Mouse (Mus musculus) left cerebral cortex, postnatal 10 days (tissue): Measurements from ENCODE around the gene Pde9a. TPM values are rescaled to one million over a fixed set of nuclear protein-coding genes. Genes with fewer than 3 reads are reported as not detected.

Source experiments
- DNase-seq, 2 experiments: peaks; one replicate each; pipeline ENCODE4 v3.0.0; 2021 to 2022; ENCODE audit warnings: low spot score in 2 of 2, mixed read lengths in 1 of 2; ENCODE audit errors: extremely low spot score in 1 of 2
- intact Hi-C: fragments of 180-260 bp; cut with DNase I; formaldehyde crosslinking; loops from one replicate; pipeline ENCODE4 v1.15.1; 2025
- total RNA-seq, 2 experiments: library from RNA; stranded (reverse); gene quantifications; 2 replicates each; pipeline ENCODE4 v1.2.3; 2021

The Pde9a gene
- total RNA-seq, 2 experiments from 2014 or later = 32.8 to 41.4 TPM

DNA sequence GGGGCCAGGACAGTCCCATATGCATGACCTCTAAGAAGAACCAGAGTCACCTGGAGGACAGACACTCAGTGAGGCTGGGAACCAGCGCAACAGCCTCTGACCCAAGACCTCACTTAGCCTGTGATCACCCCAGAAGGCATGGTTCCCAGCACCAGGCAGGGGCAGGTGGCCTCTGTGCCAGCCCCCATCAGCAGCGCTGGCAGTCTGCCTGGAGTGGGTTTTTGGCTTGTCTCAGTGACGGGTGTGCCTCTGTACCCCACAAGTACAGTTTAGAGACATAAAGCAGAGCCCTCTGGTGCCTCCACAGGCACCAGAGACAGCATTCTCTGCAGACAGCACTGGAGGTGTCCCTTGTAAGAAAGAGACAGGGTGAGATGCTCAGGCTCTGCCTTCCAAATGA lies 64.2 kb downstream of the Pde9a start:
- intact Hi-C loops = no loop called here
- peak; percentile 20 to 61 for DNase-seq

DNA sequence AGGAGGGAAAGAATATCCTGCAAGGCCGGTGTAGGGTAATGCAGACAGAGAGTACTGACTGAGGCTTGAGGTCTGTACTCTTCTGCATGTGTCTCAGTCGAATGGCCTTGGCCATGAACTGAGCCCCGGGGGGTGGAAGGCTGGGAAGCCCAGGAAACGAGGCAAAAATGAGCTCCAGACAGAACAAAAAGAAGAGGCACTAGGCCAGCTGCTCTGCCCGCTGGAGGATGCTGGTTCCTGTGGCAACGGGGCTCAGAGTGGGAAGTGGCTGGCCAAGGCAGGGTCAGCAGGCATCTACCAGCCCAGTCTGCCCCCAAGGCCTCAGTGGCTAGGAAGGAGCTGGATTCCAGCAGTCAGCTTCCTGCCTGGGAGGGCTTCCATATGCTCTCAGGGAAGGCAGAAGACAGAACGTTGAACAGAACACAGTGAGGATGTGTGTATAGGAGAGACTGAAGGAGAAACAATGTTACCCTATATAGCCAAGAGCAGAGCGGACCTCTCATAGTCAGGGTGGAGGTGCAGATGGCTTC lies 65.2 kb downstream of the Pde9a start:
- intact Hi-C loops = no loop called here
- DNase-seq = peak; percentile 64 to 72

DNA sequence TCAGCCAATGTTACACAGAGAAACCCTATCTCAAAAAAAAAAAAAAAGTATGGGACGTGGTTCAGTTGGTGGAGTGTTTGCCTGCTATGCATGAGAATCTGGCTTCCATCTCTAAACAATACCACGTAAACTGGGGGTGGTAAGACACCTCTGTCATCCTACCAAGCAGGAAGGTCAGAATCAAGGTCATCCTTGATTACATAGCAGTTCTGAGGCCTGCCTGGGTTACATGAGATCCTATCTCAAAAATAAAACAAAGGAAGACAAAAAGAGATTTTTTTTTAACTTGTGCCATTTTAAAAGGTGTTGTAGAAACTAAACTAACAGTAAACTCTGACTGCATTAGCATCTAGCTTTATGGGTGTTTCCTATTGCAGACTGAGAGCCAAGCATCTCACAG lies 66.8 kb downstream of the Pde9a start:
- intact Hi-C loops = no loop called here
- DNase-seq = no peak

DNA sequence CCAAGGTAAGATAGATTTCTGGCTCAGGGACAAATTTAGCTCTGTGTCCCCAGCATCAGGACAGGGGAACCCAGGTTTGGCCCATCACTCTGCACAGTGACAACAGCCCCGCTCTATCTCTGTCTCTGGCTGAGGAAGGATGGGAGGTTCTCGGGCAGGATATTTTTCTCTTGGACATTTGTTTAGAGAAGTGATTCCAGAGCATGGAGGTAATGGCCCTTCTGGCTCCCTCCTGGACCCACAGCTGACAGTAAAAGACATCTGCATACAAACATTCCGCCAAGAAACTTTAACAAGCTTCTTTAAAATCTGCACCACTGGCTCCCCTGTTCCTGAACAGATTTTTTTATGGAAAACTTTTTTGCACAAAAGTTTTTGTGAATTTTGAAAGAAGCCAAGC lies 67.5 kb downstream of the Pde9a start:
- intact Hi-C loops = no loop called here
- DNase-seq = no peak

DNA sequence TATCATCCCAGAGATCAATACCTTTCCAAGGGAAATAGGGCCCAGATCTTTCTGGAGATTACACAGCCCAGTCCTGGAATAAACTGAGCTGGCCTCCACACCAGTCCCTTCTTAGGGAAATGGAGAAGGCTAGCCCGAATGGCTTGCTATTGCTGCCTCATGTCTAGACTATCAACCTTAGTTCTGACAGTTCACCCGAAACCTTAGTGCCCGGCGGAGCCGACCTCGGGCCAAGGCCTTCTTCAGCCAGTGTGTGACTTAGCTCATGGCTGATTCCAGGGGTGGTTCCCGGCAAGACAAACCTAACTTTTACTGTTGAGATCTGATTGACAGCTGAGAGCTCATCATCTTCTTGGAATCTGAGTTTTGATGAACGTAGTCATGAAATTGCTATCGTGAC lies 68.0 kb downstream of the Pde9a start:
- intact Hi-C loops = no loop called here
- DNase-seq = no peak

DNA sequence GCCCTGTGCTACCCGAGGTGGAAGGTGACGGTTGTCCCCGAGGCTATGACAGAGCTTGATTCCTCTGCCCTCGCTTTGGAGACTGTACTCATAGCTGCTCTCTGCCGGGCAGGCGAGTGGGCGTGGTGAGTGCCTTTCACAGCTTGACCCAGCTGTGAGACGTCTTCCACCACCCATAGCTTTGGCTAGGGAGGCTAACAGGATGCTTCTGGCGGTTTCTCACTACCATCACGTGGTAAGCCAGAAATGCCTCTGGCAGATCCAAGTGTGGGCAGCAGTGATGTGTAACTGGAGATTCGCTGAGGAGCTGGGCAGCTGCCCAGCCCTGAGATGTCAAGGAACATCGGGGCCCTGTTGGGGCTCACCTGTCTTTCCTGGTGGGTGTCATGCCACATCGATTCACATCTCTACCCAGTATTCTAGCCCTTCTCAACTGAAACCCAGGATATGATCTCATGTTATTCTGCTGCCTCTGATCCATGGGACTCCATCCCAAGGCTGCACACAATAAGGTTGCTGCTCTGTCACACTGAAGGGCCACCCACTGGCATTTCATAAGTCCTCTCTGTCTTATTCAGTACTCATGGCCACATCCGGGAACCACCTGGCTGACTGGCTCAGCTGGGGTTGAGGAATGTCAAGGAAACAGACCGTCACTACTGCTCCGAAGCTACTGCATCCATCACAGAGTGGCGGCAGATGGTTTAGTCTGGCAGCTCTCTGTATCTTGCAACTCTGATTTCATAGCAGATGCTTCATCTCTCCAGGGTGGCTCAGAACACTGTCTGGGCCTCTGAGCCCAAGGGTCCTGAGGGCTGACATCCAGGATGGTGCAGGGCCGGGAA lies 70.9 kb downstream of the Pde9a start:
- intact Hi-C loops = no loop called here
- peak; percentile 28 to 48 for DNase-seq

DNA sequence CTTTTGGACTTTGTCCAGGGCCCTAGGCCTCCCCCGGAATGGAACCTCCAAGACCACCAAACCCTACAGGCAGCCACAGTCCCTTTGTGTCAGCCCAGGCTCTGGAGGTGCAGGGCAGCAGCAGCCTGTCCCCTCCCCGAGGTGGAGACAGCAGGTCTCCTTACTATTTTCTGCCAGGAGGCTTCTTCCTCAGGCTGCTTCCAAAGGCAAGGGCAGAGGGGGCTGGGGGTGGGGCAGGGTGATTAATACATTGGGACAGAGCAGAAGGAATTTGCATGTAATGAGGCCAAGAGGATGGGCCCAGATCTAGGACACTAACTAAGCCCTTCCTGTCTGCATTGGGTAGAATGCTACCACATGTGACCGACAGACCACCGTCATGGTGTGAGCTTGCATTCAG lies 74.4 kb downstream of the Pde9a start:
- intact Hi-C loops = no loop called here
- DNase-seq = no peak

DNA sequence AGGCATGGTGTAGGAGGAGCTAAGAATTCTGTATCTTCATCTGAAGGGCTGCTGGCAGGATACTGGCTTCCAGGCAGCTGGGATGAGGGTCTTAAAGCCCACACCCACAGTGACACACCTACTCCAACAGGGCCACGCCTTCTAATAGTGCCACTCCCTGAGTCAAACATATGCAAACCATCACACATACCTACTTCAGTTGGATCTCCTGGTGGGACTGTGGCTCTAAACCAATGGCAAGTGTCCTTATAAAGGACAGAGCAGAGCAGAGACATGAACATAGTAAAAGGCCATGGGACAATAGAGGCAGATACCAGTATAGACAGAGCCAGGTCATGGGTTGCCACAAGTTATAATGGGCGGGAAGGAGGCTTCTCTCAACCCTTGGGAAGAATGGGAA lies 76.5 kb downstream of the Pde9a start:
- intact Hi-C loops = no loop called here
- DNase-seq = no peak

DNA sequence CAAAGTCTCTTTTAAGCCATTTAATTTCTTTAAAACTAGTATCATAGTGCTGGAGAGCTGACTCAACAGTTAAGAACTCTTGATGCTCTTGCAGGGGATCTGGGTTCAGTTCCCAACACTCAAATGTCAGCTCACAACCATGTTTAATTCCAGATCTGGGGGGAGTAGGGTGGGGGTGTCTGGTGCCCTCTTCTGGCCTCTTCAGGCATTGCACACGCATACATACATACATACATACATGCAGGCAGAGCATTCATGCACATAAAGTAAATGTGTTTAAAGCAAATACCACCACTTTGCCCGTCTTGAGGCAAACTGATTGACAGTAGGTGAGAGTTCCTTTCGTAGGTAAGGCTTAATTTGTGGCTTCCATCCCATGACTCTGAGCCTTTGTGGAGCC lies 80.8 kb downstream of the Pde9a start:
- intact Hi-C loops = no loop called here
- no peak for DNase-seq

DNA sequence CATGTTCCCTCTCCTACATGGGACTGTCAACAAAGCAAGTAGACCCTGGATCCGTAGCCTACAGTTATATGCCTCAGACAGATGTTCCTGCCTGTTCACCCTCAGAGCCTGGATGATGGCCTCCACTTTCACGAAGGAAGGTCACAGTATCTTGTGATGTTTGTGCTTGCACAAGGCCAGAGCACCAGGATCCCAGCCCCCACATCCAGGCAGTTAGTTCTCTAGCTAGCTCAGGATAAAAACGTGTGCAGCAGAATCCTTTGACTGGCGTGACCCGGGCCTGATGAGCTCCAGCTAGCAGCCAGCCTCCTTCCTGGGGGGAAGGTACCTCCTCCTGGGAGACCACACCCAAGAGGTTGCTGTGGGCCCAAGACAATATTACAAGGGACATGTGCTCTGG lies 82.5 kb downstream of the Pde9a start:
- no peak for DNase-seq
- intact Hi-C loops = no loop called here

DNA sequence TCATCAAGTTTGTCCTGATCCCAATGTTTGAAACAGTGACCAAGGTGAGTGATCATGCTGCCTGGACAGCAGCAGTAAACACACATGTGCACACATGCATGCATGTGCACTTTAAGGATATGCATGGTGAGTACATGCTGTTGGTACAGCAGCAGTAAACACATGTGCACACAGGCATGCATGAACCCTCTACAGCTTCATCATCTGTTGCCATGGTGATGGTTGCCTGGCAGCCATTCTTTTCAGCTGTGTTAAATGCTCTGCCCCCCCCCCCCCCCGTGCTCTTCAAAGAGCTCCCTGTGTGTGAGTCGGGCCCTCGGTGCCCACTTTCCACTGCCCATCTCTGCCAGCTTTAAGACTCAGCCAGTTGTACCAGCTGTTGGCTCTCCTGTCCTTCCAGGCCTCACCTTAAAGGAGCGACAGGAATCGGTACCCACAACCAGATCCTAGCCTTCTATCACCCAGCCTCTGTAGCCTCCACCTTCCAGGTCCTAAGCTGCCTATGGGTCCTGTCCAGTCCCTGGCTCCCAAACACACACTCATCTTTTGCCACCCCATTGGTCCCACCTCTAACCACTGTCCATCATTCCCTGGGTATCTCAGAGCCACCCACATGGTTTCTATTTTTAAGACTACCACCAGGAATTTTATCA lies 84.9 kb downstream of the Pde9a start:
- DNase-seq = peak in 1 of 2 experiments; percentile 45

DNA sequence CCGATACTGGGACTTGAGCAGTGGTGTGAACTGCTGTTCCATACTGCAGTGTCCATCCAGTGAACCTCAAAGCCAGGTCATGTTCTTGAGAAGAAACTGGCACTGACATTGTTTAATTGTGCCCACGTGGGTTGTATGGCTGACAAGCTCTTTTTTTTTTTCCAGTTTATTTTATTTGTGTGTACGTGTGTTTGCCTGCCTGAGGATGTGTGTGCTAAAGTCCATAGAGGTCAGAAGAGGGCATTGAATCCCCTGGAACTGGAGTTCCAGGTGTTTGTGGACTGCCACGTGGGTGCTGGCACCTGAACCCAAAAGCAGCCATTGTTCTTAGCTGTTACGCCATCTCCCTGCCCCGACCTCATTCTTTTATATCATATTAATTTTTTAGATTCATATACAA lies 88.4 kb downstream of the Pde9a start:
- no peak for DNase-seq
- intact Hi-C loops = no loop called here

More for the DNA sequence above, 84.9 kb downstream of the Pde9a start:
- intact Hi-C loops = no loop called here

DNA sequence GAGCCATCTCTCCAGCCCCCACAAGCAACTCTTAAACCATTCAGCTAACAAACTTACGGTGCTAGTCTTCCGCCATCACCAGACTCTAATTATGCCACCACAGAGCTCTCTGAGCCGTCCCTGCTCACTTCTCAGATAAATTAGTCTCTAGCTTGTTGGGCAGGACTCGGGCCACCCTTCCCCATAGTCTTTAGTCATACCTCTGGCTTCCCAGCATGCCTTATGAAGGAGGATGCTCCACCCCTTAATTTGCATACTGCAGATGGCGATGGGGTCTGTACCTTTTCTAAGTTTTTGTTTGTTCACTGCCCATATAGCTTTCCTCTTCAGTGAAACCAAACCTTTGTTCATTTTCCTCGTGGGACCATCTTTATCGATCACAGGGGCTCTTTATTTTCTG lies 92.6 kb downstream of the Pde9a start:
- intact Hi-C loops = no loop called here

DNA sequence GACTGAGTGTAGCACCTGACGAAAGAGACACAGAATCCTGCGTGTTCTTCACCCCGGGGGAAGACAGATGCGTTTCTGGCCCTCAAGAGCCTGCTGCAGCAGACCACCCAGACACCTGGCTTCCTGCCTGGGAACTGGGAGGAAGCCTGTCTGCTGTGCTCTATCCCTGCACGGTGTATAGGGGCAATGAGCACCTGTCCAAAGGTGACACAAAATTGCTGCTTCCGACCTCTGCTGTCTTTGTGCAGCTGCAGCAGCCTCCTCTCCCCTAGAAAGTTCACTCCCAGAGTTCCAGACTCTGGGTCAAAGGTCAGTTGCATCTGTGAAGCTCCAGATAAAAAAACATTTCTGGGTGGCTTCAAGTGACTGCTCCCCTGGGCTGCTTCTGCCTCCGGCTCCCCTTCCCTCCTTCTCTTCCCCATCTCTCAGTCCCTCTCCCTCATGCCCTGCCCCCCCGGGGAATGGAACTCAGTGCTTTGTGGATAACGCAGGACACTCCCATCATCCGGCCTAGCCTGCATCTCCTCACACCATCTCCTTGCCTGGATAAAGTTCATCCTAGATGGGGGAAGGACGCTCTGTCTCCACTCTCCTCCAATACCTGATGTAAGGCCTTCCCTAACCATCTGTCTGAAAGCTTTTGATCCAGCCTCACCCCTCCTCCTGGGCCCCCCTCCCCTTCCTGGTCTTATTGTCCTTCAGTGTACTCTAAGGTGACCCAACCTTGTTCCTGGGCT lies 93.3 kb downstream of the Pde9a start:
- intact Hi-C loops = no loop called here
- no peak for DNase-seq

More for the DNA sequence above, 92.6 kb downstream of the Pde9a start:
- DNase-seq = no peak

DNA sequence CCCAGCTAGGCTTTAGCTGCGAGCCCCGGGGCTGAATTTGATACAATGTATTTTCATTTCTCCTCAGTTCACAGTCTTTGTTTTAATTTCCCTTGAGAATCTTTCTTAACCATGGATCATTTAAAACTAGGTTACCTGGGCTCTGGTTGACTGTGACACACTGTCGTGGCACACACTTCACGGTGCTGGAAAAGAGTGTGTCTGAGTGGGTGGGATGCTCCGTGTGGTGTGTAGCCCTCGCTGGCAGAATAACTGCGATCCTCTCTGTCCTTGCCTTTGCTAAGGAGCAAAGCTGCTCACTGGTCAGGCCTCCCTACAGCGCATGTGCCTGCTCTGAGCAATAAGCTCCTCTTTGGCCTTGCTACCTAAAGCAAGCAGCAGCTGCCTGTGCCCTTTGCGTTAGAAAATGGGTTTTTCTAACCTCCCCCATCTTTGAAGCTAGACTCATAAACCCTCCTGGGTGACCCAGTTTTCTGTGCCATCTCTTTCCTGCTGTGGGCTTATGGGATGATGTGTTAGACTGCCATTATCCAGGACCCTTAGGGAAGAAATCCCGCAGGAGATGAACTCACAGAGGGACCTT lies 100.7 kb downstream of the Pde9a start:
- no peak for DNase-seq
- intact Hi-C loops = loop anchor here (10.0 kb wide), 1 partner anchor 362 kb away; the partner anchor contains the start of gene Tff3

DNA sequence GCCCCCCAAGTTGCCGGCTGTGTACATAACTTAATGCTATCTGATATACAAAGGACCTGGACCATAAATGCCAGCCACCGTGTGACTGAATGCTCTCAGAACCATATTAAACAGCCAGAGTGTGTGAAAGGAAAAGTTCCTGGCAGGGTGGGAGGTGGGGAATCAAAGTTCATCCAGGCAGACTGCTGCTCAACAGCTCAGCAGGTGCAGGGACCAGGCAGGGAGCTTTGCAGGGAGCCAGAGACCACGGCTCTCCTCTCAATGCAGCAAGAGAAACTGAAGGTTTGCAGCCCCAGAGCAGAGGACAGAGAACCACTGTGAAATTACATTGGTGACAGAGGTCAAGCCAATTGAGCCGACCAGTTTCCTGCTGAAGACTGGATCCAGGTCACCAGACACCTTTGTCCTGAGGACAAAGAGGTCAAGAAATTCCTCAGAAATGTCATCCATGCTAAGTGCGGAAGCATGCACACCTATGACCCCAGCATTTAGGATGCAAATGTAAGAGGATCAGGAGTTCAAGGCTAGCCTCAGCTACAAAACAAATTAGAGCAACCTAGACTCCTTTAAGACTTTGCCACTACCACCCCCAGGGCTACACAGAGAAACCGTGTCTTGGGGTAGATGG lies 101.5 kb downstream of the Pde9a start:
- intact Hi-C loops = loop anchor here (10.0 kb wide), 1 partner anchor 363 kb away; the partner anchor contains the start of gene Tff3
- no peak for DNase-seq

DNA sequence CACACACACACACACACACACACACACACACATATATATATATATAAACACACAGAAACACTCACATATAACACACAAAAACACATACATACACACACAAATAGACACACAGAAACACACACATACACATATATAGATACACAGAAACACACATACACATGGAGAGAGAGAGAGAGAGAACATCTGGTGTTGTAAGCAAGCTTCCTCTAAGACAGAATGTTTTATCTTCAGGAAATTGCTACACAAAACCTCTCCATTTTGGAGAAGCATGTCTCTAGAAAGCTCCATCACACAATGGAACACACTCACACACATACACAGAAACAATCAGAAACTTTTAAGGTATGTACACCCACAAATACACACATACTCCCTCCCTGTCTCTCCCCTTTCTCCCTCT lies 105.3 kb downstream of the Pde9a start:
- intact Hi-C loops = loop anchor here (10.0 kb wide), 1 partner anchor 477 kb away; no protein-coding TSS in a partner anchor
- no peak for DNase-seq

DNA sequence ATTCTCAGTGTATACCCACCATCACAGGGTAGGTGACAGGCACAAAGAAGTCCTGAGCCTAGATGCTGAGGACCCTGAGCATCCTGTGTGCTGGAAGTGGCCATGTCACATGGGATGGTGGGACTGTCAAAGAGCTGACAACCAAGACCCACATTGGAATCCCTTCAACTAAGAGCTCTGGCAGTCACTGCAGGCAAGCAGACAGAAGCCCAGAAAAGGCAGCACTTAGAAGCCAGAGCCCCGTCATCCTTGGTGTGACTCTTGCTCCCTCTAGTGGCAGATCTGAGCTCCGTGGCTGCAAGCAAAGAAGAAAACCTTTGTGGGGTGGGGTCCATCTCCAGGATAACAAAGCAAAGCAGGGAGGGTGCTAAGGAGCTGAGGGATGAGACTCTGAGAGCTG lies 106.4 kb downstream of the Pde9a start:
- peak; percentile 78 to 88 for DNase-seq
- intact Hi-C loops = loop anchor here (2.0 to 10.0 kb wide), 2 partner anchors 114 to 478 kb away; no protein-coding TSS in a partner anchor
